Mouse (Mus musculus): Measurements from ENCODE around the gene E030018B13Rik. TPM values are rescaled to one million over a fixed set of nuclear protein-coding genes. Genes with fewer than 3 reads are reported as not detected.

Gene E030018B13Rik
- polyA plus RNA-seq, 1 experiment from 2014 or later = not detected

DNA sequence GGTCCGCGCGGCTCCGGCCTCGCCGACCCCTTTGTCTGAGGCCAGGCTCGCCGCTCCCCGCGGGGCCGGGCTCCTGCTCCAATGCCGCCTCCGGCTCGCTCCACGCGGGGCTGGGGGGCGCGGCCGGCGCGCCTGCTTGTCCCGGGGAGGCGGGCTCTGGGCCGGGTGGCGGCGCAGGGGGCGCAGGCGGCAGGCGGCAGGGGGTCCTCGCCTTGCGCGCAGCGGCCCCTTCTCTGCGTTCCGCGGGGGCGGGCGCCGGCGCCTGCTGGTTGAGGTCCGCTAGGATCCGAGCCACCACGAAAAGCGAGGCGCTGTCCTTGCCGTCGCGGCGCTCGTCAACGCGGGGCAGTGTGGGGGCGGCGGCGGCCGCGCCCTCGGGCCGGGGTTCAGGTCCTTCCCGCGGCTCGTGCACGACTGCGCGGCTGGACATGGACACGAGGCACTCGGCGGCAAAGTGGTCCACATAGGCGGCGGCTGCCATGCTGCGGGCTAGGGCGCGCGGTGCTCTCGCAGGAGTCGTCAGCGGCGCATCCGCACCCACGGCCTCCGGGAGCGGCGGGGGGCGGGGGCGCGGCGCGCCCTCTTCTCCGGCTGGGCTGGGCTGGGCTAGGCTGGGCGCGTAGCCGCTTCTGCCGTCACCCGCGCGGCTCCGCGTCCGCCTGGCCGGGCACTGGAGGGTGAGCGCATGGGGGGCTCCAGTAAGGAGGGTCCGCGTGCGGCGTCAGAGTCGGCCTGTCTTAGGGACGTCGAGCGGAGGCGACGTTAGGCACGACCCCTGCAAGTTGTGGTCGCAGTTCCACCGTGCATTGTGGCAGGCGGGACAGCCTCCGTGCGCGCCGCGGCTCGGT is 21.6 kb downstream of the E030018B13Rik start:
- H3K27me3 ChIP-seq (replicated peaks; ENCODE audit: control insufficient read depth, insufficient read depth, low read length) = no peaks in the 10 kb centered on the region
- peak overlapping the region; percentile 92 for H3K9ac ChIP-seq (ENCODE audit: low read depth, low read length)
- H3K27ac ChIP-seq (ENCODE audit: low read depth, low read length) = peak overlapping the region; percentile 98
- H3K4me3 ChIP-seq (ENCODE audit: low read length) = peak overlapping the region; percentile 88
- H3K36me3 ChIP-seq (ENCODE audit: control insufficient read depth, insufficient read depth, low read length) = no peaks in the 10 kb centered on the region
- under 1% methylated on average over 105 of the region's 121 CpGs for WGBS
- H3K9me3 ChIP-seq (ENCODE audit: control insufficient read depth, low read length) = no peaks in the 10 kb centered on the region
- no peak; the same call in 1 of the 2 replicates for ATAC-seq
- H3K4me1 ChIP-seq (ENCODE audit: control insufficient read depth, insufficient read depth, low read depth, low read length) = peaks cover 28% of the 10 kb centered on the region
- peak overlapping the region; percentile 80 for H3K4me2 ChIP-seq (ENCODE audit: low read length)

- peak within 1 kb of the TSS; percentile 94 for H3K4me2 ChIP-seq (ENCODE audit: low read length)
- peaks cover 22% of the 10 kb centered on the region for H3K4me1 ChIP-seq (ENCODE audit: control insufficient read depth, insufficient read depth, low read depth, low read length)
- H3K9ac ChIP-seq (ENCODE audit: low read depth, low read length) = peak within 1 kb of the TSS; percentile 92
- WGBS = 0% methylated on average over 39 of the region's 50 CpGs
- peak within 1 kb of the TSS; percentile 88 for H3K4me3 ChIP-seq (ENCODE audit: low read length)
- H3K27ac ChIP-seq (ENCODE audit: low read depth, low read length) = peak within 1 kb of the TSS; percentile 98
- H3K27me3 ChIP-seq (replicated peaks; ENCODE audit: control insufficient read depth, insufficient read depth, low read length) = no peaks in the 10 kb centered on the region
- peak; percentile 96 for ATAC-seq
- no peaks in the 10 kb centered on the region for H3K36me3 ChIP-seq (ENCODE audit: control insufficient read depth, insufficient read depth, low read length)
- no peaks in the 10 kb centered on the region for H3K9me3 ChIP-seq (ENCODE audit: control insufficient read depth, low read length)
Measured at GRCm38 (mm10) chr7:63938914-63939396, 22.3 kb downstream of the E030018B13Rik start, which contains the start of gene Klf13. TSS of gene Klf13 (minus strand) at chr7:63938915.

GRCm38 (mm10) chr7:63939397-63939951 is 22.8 kb downstream of the E030018B13Rik start:
- H3K27me3 ChIP-seq (replicated peaks; ENCODE audit: control insufficient read depth, insufficient read depth, low read length) = no peaks in the 10 kb centered on the region
- H3K4me3 ChIP-seq (ENCODE audit: low read length) = peak overlapping the region; percentile 88
- peak; percentile 50 for ATAC-seq
- peak overlapping the region; percentile 98 for H3K27ac ChIP-seq (ENCODE audit: low read depth, low read length)
- H3K9me3 ChIP-seq (ENCODE audit: control insufficient read depth, low read length) = no peaks in the 10 kb centered on the region
- H3K9ac ChIP-seq (ENCODE audit: low read depth, low read length) = peak overlapping the region; percentile 86
- peak overlapping the region; percentile 94 for H3K4me2 ChIP-seq (ENCODE audit: low read length)
- no peaks in the 10 kb centered on the region for H3K36me3 ChIP-seq (ENCODE audit: control insufficient read depth, insufficient read depth, low read length)
- WGBS = 1% methylated on average over 33 of the region's 39 CpGs
- H3K4me1 ChIP-seq (ENCODE audit: control insufficient read depth, insufficient read depth, low read depth, low read length) = peaks cover 18% of the 10 kb centered on the region

DNA sequence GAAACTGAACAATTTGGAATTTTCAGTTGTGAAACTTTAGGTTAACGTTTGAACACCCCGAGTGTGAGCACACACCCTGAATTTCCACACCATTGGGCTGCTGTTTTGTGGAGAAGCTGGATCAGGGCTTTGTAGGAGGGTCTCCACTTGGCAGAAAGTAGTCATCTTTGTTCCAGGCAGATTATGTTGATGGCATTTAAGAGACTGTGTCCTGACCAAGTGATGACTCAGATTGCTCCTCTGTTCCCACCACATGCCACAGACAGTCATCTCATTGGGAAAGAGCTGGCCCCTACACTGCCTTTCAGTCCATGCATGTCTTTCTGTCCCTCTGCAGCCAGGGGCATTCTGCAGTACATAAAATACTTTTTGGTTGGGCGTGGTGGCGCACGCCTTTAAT is 23.7 kb downstream of the E030018B13Rik start:
- H3K27me3 ChIP-seq (replicated peaks; ENCODE audit: control insufficient read depth, insufficient read depth, low read length) = no peaks in the 10 kb centered on the region
- peaks cover 10% of the 10 kb centered on the region for H3K4me1 ChIP-seq (ENCODE audit: control insufficient read depth, insufficient read depth, low read depth, low read length)
- 93% methylated on average over 5 of the region's 5 CpGs for WGBS

DNA sequence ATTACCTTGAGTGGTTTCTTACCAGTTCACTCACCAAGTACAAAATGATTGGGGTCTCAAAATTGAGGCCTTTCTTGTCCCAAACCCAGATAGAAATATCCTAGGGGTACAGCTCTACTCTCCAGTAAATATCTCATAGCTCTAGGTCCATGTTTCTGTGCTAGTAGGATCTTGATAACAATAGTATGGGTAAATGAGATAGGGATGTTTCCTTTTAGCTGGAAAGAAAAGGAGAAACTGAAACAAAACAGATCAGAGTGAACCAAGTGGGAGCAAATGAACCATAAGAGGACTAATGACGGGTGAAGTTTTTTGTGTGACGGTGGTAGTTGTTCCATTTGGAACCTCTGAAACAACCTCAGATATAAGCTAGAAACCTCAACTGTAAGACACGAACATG is 24.4 kb downstream of the E030018B13Rik start:
- Histone ChIP-seq H3K9me3 (ENCODE audit: control insufficient read depth, low read length) (no peaks in the 10 kb centered on the region), H3K9ac (ENCODE audit: low read depth, low read length) (no peak overlapping the region), H3K27ac (ENCODE audit: low read depth, low read length) (no peak overlapping the region), H3K4me2 (ENCODE audit: low read length) (no peak overlapping the region), H3K36me3 (ENCODE audit: control insufficient read depth, insufficient read depth, low read length) (no peaks in the 10 kb centered on the region), H3K4me3 (ENCODE audit: low read length) (no peak overlapping the region), H3K27me3 (replicated peaks; ENCODE audit: control insufficient read depth, insufficient read depth, low read length) (no peaks in the 10 kb centered on the region), H3K4me1 (ENCODE audit: control insufficient read depth, insufficient read depth, low read depth, low read length) (peaks cover 6% of the 10 kb centered on the region)
- 83% methylated on average over 3 of the region's 3 CpGs for WGBS
- ATAC-seq = no peak

More for the DNA sequence above, 23.7 kb downstream of the E030018B13Rik start:
- Histone ChIP-seq H3K27ac (ENCODE audit: low read depth, low read length) (peak overlapping the region; percentile 6; the same call in 1 of the 2 replicates), H3K9ac (ENCODE audit: low read depth, low read length) (no peak overlapping the region), H3K4me2 (ENCODE audit: low read length) (no peak overlapping the region), H3K9me3 (ENCODE audit: control insufficient read depth, low read length) (no peaks in the 10 kb centered on the region), H3K36me3 (ENCODE audit: control insufficient read depth, insufficient read depth, low read length) (no peaks in the 10 kb centered on the region), H3K4me3 (ENCODE audit: low read length) (no peak overlapping the region)
- no peak for ATAC-seq

DNA sequence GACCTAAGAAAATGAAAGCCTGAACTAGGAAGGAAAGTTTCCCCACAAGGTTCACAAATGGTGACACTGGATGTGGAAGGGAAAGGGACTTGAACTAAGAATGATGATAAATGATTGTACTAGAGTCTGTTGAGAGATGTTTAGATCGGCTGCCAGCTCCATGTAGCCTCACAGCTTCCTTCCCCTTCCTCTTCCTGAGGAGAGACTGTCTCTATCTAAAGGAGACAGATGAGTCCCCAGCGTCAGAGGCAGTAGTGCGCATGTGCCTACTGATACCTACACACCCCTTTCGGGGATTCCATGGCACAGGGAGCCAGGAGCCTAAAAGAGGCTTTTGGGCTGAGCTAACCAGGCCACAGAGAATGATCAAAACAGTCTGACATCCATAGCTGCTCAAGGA is 24.8 kb downstream of the E030018B13Rik start:
- WGBS = 92% methylated on average over 4 of the region's 4 CpGs
- no peaks in the 10 kb centered on the region for H3K27me3 ChIP-seq (replicated peaks; ENCODE audit: control insufficient read depth, insufficient read depth, low read length)
- H3K27ac ChIP-seq (ENCODE audit: low read depth, low read length) = no peak overlapping the region
- H3K4me1 ChIP-seq (ENCODE audit: control insufficient read depth, insufficient read depth, low read depth, low read length) = peaks cover 6% of the 10 kb centered on the region
- no peak overlapping the region for H3K9ac ChIP-seq (ENCODE audit: low read depth, low read length)
- H3K36me3 ChIP-seq (ENCODE audit: control insufficient read depth, insufficient read depth, low read length) = no peaks in the 10 kb centered on the region
- ATAC-seq = no peak
- H3K9me3 ChIP-seq (ENCODE audit: control insufficient read depth, low read length) = no peaks in the 10 kb centered on the region
- H3K4me3 ChIP-seq (ENCODE audit: low read length) = no peak overlapping the region
- H3K4me2 ChIP-seq (ENCODE audit: low read length) = no peak overlapping the region

GRCm38 (mm10) chr7:63943946-63944345 is 27.3 kb downstream of the E030018B13Rik start:
- H3K36me3 ChIP-seq (ENCODE audit: control insufficient read depth, insufficient read depth, low read length) = no peaks in the 10 kb centered on the region
- no peak overlapping the region for H3K9ac ChIP-seq (ENCODE audit: low read depth, low read length)
- H3K4me1 ChIP-seq (ENCODE audit: control insufficient read depth, insufficient read depth, low read depth, low read length) = peaks cover 6% of the 10 kb centered on the region
- H3K4me3 ChIP-seq (ENCODE audit: low read length) = no peak overlapping the region
- ATAC-seq = no peak
- H3K9me3 ChIP-seq (ENCODE audit: control insufficient read depth, low read length) = no peaks in the 10 kb centered on the region
- 36% methylated on average over 2 of the region's 2 CpGs for WGBS
- H3K4me2 ChIP-seq (ENCODE audit: low read length) = no peak overlapping the region
- no peak overlapping the region for H3K27ac ChIP-seq (ENCODE audit: low read depth, low read length)
- no peaks in the 10 kb centered on the region for H3K27me3 ChIP-seq (replicated peaks; ENCODE audit: control insufficient read depth, insufficient read depth, low read length)

DNA sequence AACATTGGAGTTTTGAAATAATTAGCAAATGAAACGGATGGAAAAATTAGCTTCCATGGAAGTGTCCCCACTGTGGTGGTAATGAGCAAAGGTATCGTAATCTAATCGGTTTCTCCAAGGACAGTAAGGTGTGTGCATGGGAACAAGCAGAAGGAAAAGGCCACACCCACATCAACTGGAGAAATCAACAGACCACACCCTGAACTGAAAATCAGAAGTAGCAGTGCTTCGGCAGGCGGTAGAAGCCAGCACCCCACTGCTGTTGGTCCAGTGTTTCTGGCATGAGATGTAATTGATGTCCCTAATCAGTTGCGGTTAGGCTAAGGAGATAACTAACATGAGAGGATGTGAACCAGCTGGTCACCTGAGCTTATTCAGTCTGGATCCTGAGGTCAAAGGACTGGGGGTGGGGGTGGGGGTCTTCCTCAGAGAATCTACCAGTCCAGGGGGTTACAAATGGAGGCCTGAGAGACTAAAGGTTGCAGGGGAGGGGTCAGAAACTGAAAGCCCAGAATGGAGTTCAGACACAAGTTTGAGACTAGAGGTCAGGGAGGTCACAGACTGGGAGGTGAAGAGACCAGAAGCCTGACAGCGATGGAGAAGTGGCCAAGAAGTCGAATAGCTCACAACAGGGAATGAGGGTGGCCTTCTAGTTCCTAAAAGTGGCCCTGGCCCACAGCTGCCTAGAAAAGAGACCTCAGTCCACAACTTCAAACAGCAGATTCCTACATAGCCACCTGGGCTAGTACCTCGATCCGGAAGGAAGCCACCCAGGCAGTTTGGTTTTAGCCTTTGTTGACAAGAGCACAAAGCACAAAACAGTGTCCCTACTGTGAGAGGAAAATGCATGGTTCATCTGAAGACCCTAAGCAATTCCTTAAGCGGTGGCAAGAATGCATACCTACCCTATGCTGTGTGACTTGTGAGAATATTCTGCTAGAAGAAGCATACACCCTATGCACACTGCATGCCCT is 31.1 kb downstream of the E030018B13Rik start:
- H3K9ac ChIP-seq (ENCODE audit: low read depth, low read length) = no peak overlapping the region
- H3K36me3 ChIP-seq (ENCODE audit: control insufficient read depth, insufficient read depth, low read length) = no peaks in the 10 kb centered on the region
- no peak overlapping the region for H3K4me2 ChIP-seq (ENCODE audit: low read length)
- no peak for ATAC-seq
- H3K27ac ChIP-seq (ENCODE audit: low read depth, low read length) = no peak overlapping the region
- H3K4me1 ChIP-seq (ENCODE audit: control insufficient read depth, insufficient read depth, low read depth, low read length) = no peaks in the 10 kb centered on the region
- H3K9me3 ChIP-seq (ENCODE audit: control insufficient read depth, low read length) = no peaks in the 10 kb centered on the region
- no peaks in the 10 kb centered on the region for H3K27me3 ChIP-seq (replicated peaks; ENCODE audit: control insufficient read depth, insufficient read depth, low read length)
- 54% methylated on average over 11 of the region's 11 CpGs for WGBS
- H3K4me3 ChIP-seq (ENCODE audit: low read length) = no peak overlapping the region

All from hindbrain, embryonic 16.5 days (tissue).